Mouse (Mus musculus) limb, embryonic 13.5 days (tissue): ENCODE measurements around the gene Cacng7. TPM values are rescaled to one million over a fixed set of nuclear protein-coding genes. Genes with fewer than 3 reads are reported as not detected.
"Not testable (repeated sequence)": the region's sequence is repeated elsewhere in the genome, so short reads cannot be mapped to it uniquely, and the experiment has no call there.

ENCODE experiments used
- ATAC-seq: fragments of 200-750 bp; cut with Nextera tagmentation; 2 replicates; pipeline ENCODE4 v1.8.0; 2017; ENCODE audit warnings: low read depth, moderate number of reproducible peaks, moderate TSS enrichment; ENCODE audit not compliant: low FRiP score
- H3K27ac ChIP-seq: fragments of 300-500 bp; sonication (generic); 2 replicates; pipeline ENCODE4 v1.5.1; 2015; ENCODE audit warnings: inconsistent platforms, mild to moderate bottlenecking, moderate library complexity
- H3K27me3 ChIP-seq: fragments of 300-500 bp; sonication (generic); 2 replicates; pipeline ENCODE4 v1.6.1; 2015; ENCODE audit warnings: mild to moderate bottlenecking, inconsistent platforms
- H3K36me3 ChIP-seq: fragments of 300-500 bp; sonication (generic); 2 replicates; pipeline ENCODE4 v1.6.1; 2015; ENCODE audit warnings: inconsistent platforms, mild to moderate bottlenecking, moderate library complexity
- H3K4me1 ChIP-seq: fragments of 300-500 bp; sonication (generic); 2 replicates; pipeline ENCODE4 v1.6.1; 2015; ENCODE audit warnings: inconsistent platforms
- H3K4me2 ChIP-seq: fragments of 300-500 bp; sonication (generic); replicated peaks from 2 replicates; pipeline ENCODE4 v1.6.1; 2015; ENCODE audit warnings: inconsistent platforms, mild to moderate bottlenecking, moderate library complexity
- H3K4me3 ChIP-seq: fragments of 300-500 bp; sonication (generic); 2 replicates; pipeline ENCODE4 v1.5.1; 2015; ENCODE audit warnings: moderate library complexity, mild to moderate bottlenecking, inconsistent platforms
- H3K9ac ChIP-seq: fragments of 300-500 bp; sonication (generic); 2 replicates; pipeline ENCODE4 v1.6.1; 2015; ENCODE audit warnings: mild to moderate bottlenecking, inconsistent platforms
- H3K9me3 ChIP-seq: fragments of 300-500 bp; sonication (generic); 2 replicates; pipeline ENCODE4 v1.6.1; 2016; ENCODE audit warnings: inconsistent platforms
- WGBS: fragments of 180-500 bp; shearing (Covaris S2); methylation state at CpG from one replicate; pipeline ENCODE4 v1.1.7; 2015; 5-methylcytosine and 5-hydroxymethylcytosine counted together
- polyA plus RNA-seq: library from polyadenylated mRNA; unstranded; fragments of >200 nt; fragmentation: Nextera tagmentation; extraction: Ambion mirVana; gene quantifications from 2 replicates; pipeline ENCODE4 v1.2.1, GENCODE M21; 2015

Cacng7 gene
- polyA plus RNA-seq, 1 experiment from 2014 or later, result 4.1 TPM

DNA sequence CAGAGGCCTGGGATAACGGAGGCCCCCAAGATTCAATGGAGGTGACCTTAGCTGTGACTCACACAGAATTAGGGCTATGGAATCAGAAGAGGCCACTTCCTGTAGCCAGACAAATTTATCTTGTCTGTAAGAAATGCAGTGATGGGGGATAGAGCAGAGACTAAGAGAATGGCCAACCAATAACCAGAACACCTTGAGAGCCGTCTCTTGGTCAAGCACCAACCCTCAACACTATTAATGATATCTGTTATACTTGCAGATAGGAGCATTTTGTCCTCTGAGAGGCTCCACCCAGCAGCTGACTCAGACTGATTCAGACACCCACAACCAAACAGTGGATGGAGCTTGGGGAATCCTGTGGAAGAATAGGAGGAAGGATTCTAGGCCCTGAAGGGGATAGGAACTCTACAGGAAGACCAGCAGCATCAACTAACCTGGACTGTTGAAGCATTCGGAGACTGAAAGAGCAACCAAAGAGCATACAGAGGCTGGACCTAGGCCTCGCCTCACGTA is 52.1 kb downstream of the Cacng7 start:
- 86% methylated on average over 5 of the region's 5 CpGs for WGBS
- no peak overlapping the region for H3K4me3 ChIP-seq

DNA sequence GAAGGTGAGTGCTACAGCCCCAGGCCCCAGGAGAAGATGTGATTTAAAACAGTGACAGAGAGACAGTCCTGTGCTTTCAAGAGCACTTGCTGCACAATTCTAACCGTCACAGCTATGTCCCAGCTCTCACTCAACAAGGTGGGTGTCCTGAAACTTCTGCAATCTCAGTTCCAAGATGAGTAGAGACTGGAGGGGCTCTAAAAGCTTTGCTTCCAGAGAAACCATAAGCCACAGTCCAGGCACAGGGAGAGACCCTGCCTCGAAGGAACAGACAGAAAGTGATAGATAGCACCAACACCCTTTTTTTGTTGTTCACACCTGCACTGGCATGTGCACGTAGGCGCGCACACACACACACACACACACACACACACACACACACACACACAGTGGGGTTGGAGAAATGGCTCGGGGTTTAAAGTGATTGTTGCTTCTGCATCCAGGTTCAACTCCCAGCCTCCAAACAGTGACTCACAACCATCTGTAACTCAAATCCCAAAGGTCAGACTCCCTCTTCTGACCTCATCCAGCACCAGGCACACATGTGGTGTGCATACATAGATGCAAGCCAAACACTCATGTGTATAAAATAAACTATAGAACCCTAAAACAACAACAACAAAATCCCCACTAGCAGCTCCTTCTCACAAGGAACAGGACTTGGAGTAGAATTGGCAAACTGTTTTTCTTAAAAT is 53.4 kb downstream of the Cacng7 start:
- WGBS, result 70% methylated on average over 6 of the region's 6 CpGs
- Histone ChIP-seq H3K4me2 (no peak overlapping the region), H3K27me3 (no peaks in the 10 kb centered on the region), H3K4me1 (peaks cover 20% of the 10 kb centered on the region), H3K27ac (no peak overlapping the region), H3K36me3 (no peaks in the 10 kb centered on the region), H3K4me3 (no peak overlapping the region), H3K9ac (no peak overlapping the region), H3K9me3 (no peaks in the 10 kb centered on the region)
- ATAC-seq, result no peak

More for the DNA sequence above, 52.1 kb downstream of the Cacng7 start:
- H3K4me1 ChIP-seq, result peaks cover 18% of the 10 kb centered on the region
- H3K9me3 ChIP-seq, result no peaks in the 10 kb centered on the region
- H3K27me3 ChIP-seq, result no peaks in the 10 kb centered on the region
- ATAC-seq, result no peak
- H3K4me2 ChIP-seq, result no peak overlapping the region
- no peaks in the 10 kb centered on the region for H3K36me3 ChIP-seq
- no peak overlapping the region for H3K9ac ChIP-seq
- no peak overlapping the region for H3K27ac ChIP-seq

- Histone ChIP-seq H3K9ac (no peak overlapping the region; the same call in 1 of the 2 replicates), H3K4me2 (no peak overlapping the region; the same call in 1 of the 2 replicates), H3K9me3 (no peaks in the 10 kb centered on the region), H3K4me3 (no peak overlapping the region), H3K27ac (no peak overlapping the region), H3K4me1 (peaks cover 36% of the 10 kb centered on the region), H3K27me3 (no peaks in the 10 kb centered on the region), H3K36me3 (no peaks in the 10 kb centered on the region)
- 91% methylated on average over 18 of the region's 18 CpGs for WGBS
- no peak for ATAC-seq
Measured at GRCm38 (mm10) chr7:3387761-3388160, 55.0 kb downstream of the Cacng7 start.

GRCm38 (mm10) chr7:3388885-3389284 is 56.1 kb downstream of the Cacng7 start:
- Histone ChIP-seq H3K9me3 (no peaks in the 10 kb centered on the region), H3K9ac (no peak overlapping the region), H3K27me3 (no peaks in the 10 kb centered on the region), H3K27ac (no peak overlapping the region), H3K4me2 (peak overlapping the region; percentile 73), H3K4me1 (peaks cover 39% of the 10 kb centered on the region), H3K4me3 (peak overlapping the region; percentile 44), H3K36me3 (no peaks in the 10 kb centered on the region)
- WGBS, result 45% methylated on average over 6 of the region's 6 CpGs
- no peak for ATAC-seq

DNA sequence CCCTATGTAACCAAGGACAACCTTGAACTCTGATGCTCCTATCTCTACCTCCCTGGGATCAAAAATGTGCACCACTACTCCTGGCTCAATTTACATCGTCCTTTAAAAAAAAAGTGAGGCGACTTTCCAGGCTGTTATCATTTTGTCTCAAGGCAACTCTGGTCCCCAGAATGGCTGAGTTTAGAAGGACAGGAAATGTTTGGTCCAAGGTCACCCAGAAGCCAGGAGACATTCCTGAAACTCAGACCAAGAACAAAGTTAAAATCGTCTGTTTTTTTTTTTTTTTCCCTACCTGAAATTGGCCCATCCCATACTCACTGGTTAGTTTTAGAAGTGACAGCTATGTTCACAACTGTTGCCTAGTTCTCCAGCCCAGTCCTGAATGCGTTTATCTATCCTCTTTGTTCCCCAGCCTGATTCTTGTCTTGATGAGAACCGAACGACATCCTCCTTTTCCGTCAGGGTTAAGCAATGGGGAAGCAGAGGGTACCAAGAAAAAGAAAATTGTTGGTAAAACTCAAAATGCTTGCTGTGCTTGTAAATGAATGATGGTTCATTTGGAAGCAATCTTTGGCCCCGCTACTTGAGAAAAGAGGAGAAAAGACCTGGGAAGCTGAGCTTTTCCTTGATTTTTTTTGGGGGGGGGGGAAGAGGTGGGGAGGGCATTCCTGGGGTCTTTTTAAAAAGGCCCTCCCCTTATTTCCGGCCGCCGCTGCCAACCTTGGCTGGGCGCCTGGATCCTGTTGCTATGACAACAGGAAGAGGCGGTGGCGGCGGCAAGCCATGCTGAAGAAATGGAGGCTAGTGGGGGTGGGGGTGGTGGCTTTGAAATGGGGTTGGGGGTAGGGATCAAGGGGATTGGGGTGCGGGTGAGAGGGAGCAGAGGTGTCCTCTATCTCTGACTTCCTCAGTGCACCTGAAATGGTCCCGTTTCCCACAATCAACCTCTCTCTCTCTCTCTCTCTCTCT is 57.0 kb downstream of the Cacng7 start:
- H3K4me1 ChIP-seq, result peaks cover 39% of the 10 kb centered on the region
- peak; percentile 48; the same call in 1 of the 2 replicates for ATAC-seq
- H3K9ac ChIP-seq, result no peak overlapping the region; the same call in 1 of the 2 replicates
- peak overlapping the region; percentile 44; the same call in 1 of the 2 replicates for H3K27ac ChIP-seq
- H3K4me2 ChIP-seq, result peak overlapping the region; percentile 73
- H3K4me3 ChIP-seq, result peak overlapping the region; percentile 44
- 2% methylated on average over 16 of the region's 17 CpGs for WGBS
- H3K27me3 ChIP-seq, result no peaks in the 10 kb centered on the region
- peaks cover 8% of the 10 kb centered on the region for H3K36me3 ChIP-seq
- no peaks in the 10 kb centered on the region for H3K9me3 ChIP-seq

GRCm38 (mm10) chr7:3390413-3391080 is 57.8 kb downstream of the Cacng7 start, which contains the start of gene Cacng8:
TSS of gene Cacng8 (plus strand) at chr7:3390683.
- peaks cover 13% of the 10 kb centered on the region for H3K36me3 ChIP-seq
- H3K4me2 ChIP-seq, result peak within 1 kb of the TSS; percentile 73
- 0 out of 2 replicates have a peak, but pooled peaks have one; percentile 6 for ATAC-seq
- H3K4me3 ChIP-seq, result peak within 1 kb of the TSS; percentile 44
- peaks cover 39% of the 10 kb centered on the region for H3K4me1 ChIP-seq
- H3K9ac ChIP-seq, result peak within 1 kb of the TSS; percentile 61
- H3K9me3 ChIP-seq, result no peaks in the 10 kb centered on the region
- peak within 1 kb of the TSS; percentile 44; the same call in 1 of the 2 replicates for H3K27ac ChIP-seq
- under 1% methylated on average over 7 of the region's 7 CpGs for WGBS
- no peaks in the 10 kb centered on the region for H3K27me3 ChIP-seq

- WGBS, result 4% methylated on average over 12 of the region's 12 CpGs
- Histone ChIP-seq H3K9ac (peak overlapping the region; percentile 61), H3K27me3 (no peaks in the 10 kb centered on the region), H3K27ac (no peak overlapping the region), H3K4me1 (peaks cover 39% of the 10 kb centered on the region), H3K4me2 (peak overlapping the region; percentile 73), H3K9me3 (no peaks in the 10 kb centered on the region), H3K36me3 (peaks cover 13% of the 10 kb centered on the region), H3K4me3 (peak overlapping the region; percentile 44)
- ATAC-seq, result 0 out of 2 replicates have a peak, but pooled peaks have one; percentile 28
Measured at GRCm38 (mm10) chr7:3391081-3391451, 58.3 kb downstream of the Cacng7 start.

DNA sequence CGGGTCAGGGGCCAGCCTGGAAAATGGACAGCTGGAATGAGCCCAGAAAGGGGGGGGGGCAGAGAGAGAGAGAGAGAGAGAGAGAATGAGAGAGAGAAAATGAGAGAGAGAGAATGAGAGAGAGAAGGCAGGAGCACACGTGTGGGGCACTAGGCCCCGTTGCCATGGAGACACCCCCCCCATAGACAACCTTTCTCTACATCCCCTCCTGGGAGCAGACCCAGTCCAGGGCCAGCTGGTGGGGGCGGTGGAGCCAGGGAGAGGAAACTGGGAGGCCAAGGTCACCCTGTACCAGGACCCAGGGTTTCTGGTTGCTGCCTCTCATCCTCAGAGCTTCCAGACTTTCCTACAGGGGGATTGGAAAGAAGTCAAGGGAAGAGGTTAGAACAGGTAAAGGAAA is 59.1 kb downstream of the Cacng7 start:
- H3K9me3 ChIP-seq, result no peaks in the 10 kb centered on the region
- peak overlapping the region; percentile 44 for H3K4me3 ChIP-seq
- H3K4me2 ChIP-seq, result peak overlapping the region; percentile 73
- H3K4me1 ChIP-seq, result peaks cover 39% of the 10 kb centered on the region
- H3K27me3 ChIP-seq, result no peaks in the 10 kb centered on the region
- H3K9ac ChIP-seq, result no peak overlapping the region
- H3K27ac ChIP-seq, result no peak overlapping the region
- WGBS, result 25% methylated on average over 4 of the region's 4 CpGs
- no peak for ATAC-seq
- peaks cover 13% of the 10 kb centered on the region for H3K36me3 ChIP-seq

DNA sequence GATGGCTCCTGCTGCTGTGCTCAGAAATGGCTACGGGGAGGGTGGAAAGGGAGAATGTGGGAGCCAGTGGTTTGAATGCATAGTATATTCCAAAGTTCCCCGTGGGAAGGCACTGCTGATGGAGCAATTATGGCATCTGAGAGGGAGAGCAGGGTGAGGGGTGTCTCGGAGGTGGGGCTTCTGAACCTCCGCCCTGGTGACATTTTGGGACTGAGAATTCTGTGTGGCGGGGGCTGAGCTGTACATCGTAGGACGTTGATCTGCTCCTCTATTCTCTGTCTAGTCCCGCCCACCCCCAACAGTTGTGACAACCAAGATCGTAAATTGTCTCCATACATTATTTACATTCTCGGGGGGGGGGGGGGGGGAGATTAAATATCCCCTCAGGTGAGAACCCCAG is 64.6 kb downstream of the Cacng7 start:
- Histone ChIP-seq H3K4me3 (no peak overlapping the region), H3K4me2 (no peak overlapping the region), H3K36me3 (peaks cover 13% of the 10 kb centered on the region), H3K4me1 (peaks cover 7% of the 10 kb centered on the region; the same call in 1 of the 2 replicates), H3K27ac (no peak overlapping the region), H3K27me3 (no peaks in the 10 kb centered on the region), H3K9ac (no peak overlapping the region), H3K9me3 (no peaks in the 10 kb centered on the region)
- no peak for ATAC-seq
- WGBS, result 76% methylated on average over 10 of the region's 10 CpGs

GRCm38 (mm10) chr7:3397797-3398196 is 65.0 kb downstream of the Cacng7 start:
- Histone ChIP-seq H3K27ac (no peak overlapping the region), H3K9ac (no peak overlapping the region), H3K27me3 (no peaks in the 10 kb centered on the region), H3K4me3 (no peak overlapping the region), H3K4me2 (no peak overlapping the region), H3K9me3 (no peaks in the 10 kb centered on the region), H3K4me1 (0 out of 2 replicates have a peak, but pooled peaks cover 2% of the 10 kb centered on the region), H3K36me3 (peaks cover 13% of the 10 kb centered on the region)
- ATAC-seq, result no peak
- whole genome bisulfite sequencing, result 46% methylated on average over 7 of the region's 7 CpGs

- 90% methylated on average over 8 of the region's 8 CpGs for WGBS
- not testable (repeated sequence) for H3K27me3 ChIP-seq
Measured at GRCm38 (mm10) chr7:3398363-3398762, 65.6 kb downstream of the Cacng7 start.

More at GRCm38 (mm10) chr7:3398363-3398762, 65.6 kb downstream of the Cacng7 start:
- H3K9ac ChIP-seq, H3K4me1 ChIP-seq, H3K9me3 ChIP-seq, H3K4me2 ChIP-seq, H3K27ac ChIP-seq, H3K4me3 ChIP-seq, ATAC-seq: not testable (repeated sequence)
- H3K36me3 ChIP-seq, result peaks cover 17% of the 10 kb centered on the region
